Mouse (Mus musculus): ENCODE results near the gene Zfp106. TPM values are rescaled to one million over a fixed set of nuclear protein-coding genes. Genes with fewer than 3 reads are reported as not detected.

Gene Zfp106
- polyA plus RNA-seq, 1 experiment from 2014 or later: 40.0 TPM

DNA sequence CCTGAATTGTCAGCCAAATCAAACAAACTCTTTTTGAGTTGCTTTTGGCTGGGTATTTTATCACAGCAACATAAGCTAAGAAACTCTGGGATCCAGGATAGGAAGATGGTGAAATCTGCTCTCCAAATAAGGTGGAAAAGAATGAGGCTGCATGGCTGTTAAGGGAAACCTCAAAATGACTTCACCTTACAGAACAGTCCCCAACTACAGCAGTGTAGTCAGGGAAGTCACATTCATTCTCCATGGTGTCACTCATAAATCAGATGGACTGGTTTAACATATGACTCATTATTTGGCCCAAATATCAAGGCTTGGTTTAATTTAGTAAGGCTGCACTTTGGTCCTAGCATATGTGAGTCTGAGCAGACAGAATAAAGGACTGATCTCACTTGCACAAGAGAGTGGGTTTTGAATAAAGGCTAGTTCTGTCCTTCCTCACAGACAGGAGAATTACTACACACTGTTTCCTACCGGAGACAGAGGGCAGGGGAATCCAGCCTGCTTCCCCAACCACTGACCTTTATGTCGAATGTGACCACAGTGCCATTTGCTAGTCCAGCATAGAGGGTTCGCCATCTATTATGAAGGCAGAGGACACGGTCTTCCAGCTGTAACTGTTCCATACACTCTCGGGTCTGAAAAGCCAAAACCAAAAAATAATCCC, 45.0 kb downstream of the Zfp106 start:
- Histone ChIP-seq H3K4me2 (ENCODE audit: low read length) (no peak overlapping the region), H3K27ac (ENCODE audit: low read length) (no peak overlapping the region), H3K9me3 (ENCODE audit: control insufficient read depth, low read length) (no peaks in the 10 kb centered on the region), H3K4me3 (replicated peaks; ENCODE audit: low read length) (no peak overlapping the region), H3K27me3 (replicated peaks; ENCODE audit: control insufficient read depth, insufficient read depth, low read length) (no peaks in the 10 kb centered on the region), H3K4me1 (replicated peaks; ENCODE audit: control insufficient read depth, insufficient read depth, low read length) (no peaks in the 10 kb centered on the region), H3K36me3 (ENCODE audit: control insufficient read depth, insufficient read depth) (peaks cover 52% of the 10 kb centered on the region), H3K9ac (replicated peaks; ENCODE audit: low read depth, low read length) (no peak overlapping the region)
- no peak for ATAC-seq
- whole genome bisulfite sequencing: 93% methylated on average over 5 of the region's 5 CpGs

DNA sequence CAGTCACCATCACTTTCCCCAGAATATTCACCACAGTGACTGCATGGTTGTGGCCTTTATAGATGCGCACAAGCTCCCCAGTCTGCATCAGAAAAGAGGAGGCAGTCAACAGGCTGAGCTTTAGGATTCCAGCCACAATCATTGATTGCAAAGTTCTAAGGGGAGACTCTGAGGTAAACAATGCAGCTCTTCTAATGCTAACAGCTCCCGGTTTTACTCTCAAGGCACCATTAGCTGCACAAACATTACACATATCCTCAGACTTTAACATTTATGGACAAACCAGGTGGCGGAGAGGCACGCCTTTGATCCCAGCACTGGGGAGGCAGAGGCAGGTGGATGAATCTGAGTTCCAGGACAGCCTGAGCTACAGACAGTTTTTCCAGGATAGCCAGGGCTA, 49.5 kb downstream of the Zfp106 start:
- 99% methylated on average over 4 of the region's 4 CpGs for WGBS
- H3K27me3 ChIP-seq (replicated peaks; ENCODE audit: control insufficient read depth, insufficient read depth, low read length): no peaks in the 10 kb centered on the region

DNA sequence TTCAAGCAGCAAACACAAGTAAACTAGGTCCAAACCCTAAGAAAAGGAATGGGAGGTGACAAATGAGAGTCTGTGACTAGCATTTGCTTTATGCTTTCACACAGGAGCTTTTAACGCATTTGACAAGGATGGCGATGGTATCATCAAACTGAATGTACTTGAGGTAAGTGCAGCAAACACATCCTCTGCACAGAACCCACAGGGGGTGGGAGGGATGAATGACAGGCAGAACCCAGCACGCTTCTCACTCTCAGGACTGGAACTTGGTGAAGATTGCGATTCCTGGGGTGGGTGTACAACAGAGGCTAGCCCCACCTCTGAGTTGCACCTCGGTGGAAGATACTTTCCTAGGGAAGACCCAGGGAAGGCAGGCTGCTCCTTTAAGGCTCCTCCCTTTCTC, 59.7 kb downstream of the Zfp106 start:
- H3K4me1 ChIP-seq (replicated peaks; ENCODE audit: control insufficient read depth, insufficient read depth, low read length): no peaks in the 10 kb centered on the region
- 88% methylated on average over 5 of the region's 5 CpGs for WGBS

More for the DNA sequence above, 49.5 kb downstream of the Zfp106 start:
- H3K27ac ChIP-seq (ENCODE audit: low read length): no peak overlapping the region
- H3K9me3 ChIP-seq (ENCODE audit: control insufficient read depth, low read length): no peaks in the 10 kb centered on the region
- H3K36me3 ChIP-seq (ENCODE audit: control insufficient read depth, insufficient read depth): peaks cover 33% of the 10 kb centered on the region
- H3K4me2 ChIP-seq (ENCODE audit: low read length): no peak overlapping the region
- H3K4me3 ChIP-seq (replicated peaks; ENCODE audit: low read length): no peak overlapping the region
- ATAC-seq: no peak
- H3K4me1 ChIP-seq (replicated peaks; ENCODE audit: control insufficient read depth, insufficient read depth, low read length): no peaks in the 10 kb centered on the region
- H3K9ac ChIP-seq (replicated peaks; ENCODE audit: low read depth, low read length): no peak overlapping the region

DNA sequence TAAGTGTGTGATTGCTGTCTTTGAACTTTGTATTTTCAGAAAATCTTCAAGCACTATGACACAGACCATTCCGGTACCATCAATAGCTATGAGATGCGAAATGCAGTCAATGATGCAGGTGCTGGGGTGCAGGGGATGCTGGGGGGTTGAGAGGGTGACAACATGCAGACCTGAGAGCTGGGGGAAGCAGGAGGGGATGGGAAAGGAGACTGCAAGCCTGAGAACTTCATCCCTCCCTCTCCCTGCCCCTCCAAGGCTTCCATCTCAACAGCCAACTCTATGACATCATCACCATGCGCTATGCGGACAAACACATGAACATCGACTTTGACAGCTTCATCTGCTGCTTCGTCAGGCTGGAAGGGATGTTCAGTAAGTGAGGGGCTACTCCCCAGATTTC, 60.5 kb downstream of the Zfp106 start:
- no peak overlapping the region for H3K27ac ChIP-seq (ENCODE audit: low read length)
- H3K27me3 ChIP-seq (replicated peaks; ENCODE audit: control insufficient read depth, insufficient read depth, low read length): no peaks in the 10 kb centered on the region
- ATAC-seq: no peak
- WGBS: 87% methylated on average over 6 of the region's 6 CpGs
- H3K9me3 ChIP-seq (ENCODE audit: control insufficient read depth, low read length): 0 out of 2 replicates have a peak, but pooled peaks cover 4% of the 10 kb centered on the region
- no peak overlapping the region for H3K4me2 ChIP-seq (ENCODE audit: low read length)
- no peak overlapping the region for H3K4me3 ChIP-seq (replicated peaks; ENCODE audit: low read length)
- H3K4me1 ChIP-seq (replicated peaks; ENCODE audit: control insufficient read depth, insufficient read depth, low read length): no peaks in the 10 kb centered on the region
- peaks cover 11% of the 10 kb centered on the region for H3K36me3 ChIP-seq (ENCODE audit: control insufficient read depth, insufficient read depth)
- H3K9ac ChIP-seq (replicated peaks; ENCODE audit: low read depth, low read length): no peak overlapping the region

More for the DNA sequence above, 59.7 kb downstream of the Zfp106 start:
- Histone ChIP-seq H3K4me2 (ENCODE audit: low read length) (no peak overlapping the region), H3K36me3 (ENCODE audit: control insufficient read depth, insufficient read depth) (peaks cover 12% of the 10 kb centered on the region), H3K9ac (replicated peaks; ENCODE audit: low read depth, low read length) (no peak overlapping the region), H3K9me3 (ENCODE audit: control insufficient read depth, low read length) (0 out of 2 replicates have a peak, but pooled peaks cover 4% of the 10 kb centered on the region), H3K4me3 (replicated peaks; ENCODE audit: low read length) (no peak overlapping the region), H3K27ac (ENCODE audit: low read length) (no peak overlapping the region), H3K27me3 (replicated peaks; ENCODE audit: control insufficient read depth, insufficient read depth, low read length) (no peaks in the 10 kb centered on the region)
- ATAC-seq: no peak

DNA sequence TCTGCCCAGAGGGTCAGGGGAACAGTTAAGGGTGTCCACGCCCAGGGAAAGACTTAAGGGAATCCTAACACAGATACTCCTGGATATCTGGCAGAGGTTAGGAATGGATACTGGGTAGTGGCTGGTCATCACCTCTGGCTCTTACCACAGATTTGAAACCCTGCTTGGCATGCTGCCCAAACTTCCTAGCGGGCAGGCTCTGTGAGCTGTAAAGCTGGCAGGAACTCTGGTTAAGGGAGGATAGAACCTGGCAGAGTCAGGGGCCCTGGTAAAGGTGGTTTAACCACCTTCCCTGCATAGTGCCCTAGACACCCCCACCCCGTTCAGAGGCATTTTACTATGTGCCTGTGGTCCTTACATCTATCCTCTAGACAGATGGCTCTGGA, 61.0 kb downstream of the Zfp106 start:
- Histone ChIP-seq H3K9me3 (ENCODE audit: control insufficient read depth, low read length) (0 out of 2 replicates have a peak, but pooled peaks cover 4% of the 10 kb centered on the region), H3K27me3 (replicated peaks; ENCODE audit: control insufficient read depth, insufficient read depth, low read length) (no peaks in the 10 kb centered on the region), H3K4me1 (replicated peaks; ENCODE audit: control insufficient read depth, insufficient read depth, low read length) (no peaks in the 10 kb centered on the region), H3K4me2 (ENCODE audit: low read length) (no peak overlapping the region), H3K9ac (replicated peaks; ENCODE audit: low read depth, low read length) (no peak overlapping the region), H3K27ac (ENCODE audit: low read length) (no peak overlapping the region), H3K4me3 (replicated peaks; ENCODE audit: low read length) (no peak overlapping the region), H3K36me3 (ENCODE audit: control insufficient read depth, insufficient read depth) (peaks cover 11% of the 10 kb centered on the region)
- WGBS: 64% methylated on average over 3 of the region's 3 CpGs
- no peak for ATAC-seq

DNA sequence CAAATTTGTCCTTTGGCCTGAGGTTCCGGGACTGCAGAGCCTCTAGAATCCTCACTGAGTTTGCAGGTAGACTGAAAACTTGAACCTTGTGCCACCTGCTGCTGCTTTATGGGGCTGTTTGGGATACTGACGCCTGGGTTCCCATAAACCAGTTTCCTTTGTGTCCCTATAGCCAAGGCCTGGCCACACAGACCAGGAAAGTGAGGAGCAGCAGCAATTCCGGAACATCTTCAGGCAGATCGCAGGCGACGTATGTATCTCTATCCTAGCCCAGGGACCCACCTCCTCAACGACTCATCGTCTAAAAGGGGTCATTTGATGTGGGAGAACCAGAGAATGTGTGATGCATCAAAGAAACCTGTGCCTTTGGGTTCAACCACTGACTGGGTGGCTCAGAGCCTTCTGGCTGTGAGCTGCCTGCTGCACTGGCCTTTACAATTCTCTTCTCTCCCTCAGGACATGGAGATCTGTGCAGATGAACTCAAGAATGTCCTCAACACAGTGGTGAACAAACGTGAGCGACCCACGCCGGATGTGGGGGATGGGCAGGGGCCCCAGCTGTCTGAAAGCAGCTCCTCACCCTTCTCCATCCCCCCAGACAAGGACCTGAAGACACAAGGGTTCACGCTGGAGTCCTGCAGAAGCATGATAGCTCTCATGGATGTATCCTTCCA, 61.6 kb downstream of the Zfp106 start:
- no peak overlapping the region for H3K9ac ChIP-seq (replicated peaks; ENCODE audit: low read depth, low read length)

DNA sequence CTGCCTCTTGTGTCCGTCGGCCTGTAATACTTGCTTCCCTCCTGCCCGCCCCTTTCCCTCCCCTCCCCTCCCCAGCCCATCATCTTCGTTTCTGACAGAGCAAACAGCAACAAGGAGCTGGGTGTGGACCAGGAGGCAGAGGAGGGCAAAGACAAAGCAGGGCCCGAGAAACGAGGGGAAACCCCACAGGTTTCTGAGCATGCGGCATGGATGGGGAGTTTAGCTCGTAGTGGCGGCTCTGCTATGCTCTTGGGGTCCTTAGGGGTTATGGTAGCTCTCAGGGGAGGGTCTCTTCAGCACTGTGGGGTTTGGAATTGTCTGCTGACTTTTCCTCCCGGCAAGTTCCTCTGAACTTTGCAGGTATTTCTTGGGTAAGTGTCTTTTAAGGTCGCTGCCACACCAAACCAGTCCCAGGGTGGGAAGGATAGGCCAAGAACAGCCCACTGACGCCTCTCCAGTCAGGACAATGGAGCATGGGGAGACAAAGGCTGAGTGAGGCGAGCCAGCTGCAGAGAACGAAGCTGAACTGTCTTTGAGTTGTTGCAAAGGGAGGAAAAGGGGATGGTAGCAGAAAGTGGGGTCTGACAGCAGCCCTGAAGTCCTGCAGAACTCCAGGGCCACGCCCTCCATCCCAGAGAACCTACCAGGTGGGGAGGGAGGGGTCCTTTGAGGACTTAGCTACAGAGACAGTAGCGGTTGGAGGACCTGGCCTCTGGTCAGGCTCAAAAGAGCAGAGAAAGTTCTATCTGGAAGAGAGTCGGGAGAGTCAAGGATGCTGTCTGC, 62.3 kb downstream of the Zfp106 start:
- ATAC-seq: no peak
- H3K4me1 ChIP-seq (replicated peaks; ENCODE audit: control insufficient read depth, insufficient read depth, low read length): 0 out of 2 replicates have a peak, but pooled peaks cover 2% of the 10 kb centered on the region
- 0 out of 2 replicates have a peak, but pooled peaks cover 4% of the 10 kb centered on the region for H3K9me3 ChIP-seq (ENCODE audit: control insufficient read depth, low read length)
- no peak overlapping the region for H3K4me3 ChIP-seq (replicated peaks; ENCODE audit: low read length)
- H3K27ac ChIP-seq (ENCODE audit: low read length): no peak overlapping the region
- peaks cover 11% of the 10 kb centered on the region for H3K36me3 ChIP-seq (ENCODE audit: control insufficient read depth, insufficient read depth)
- H3K27me3 ChIP-seq (replicated peaks; ENCODE audit: control insufficient read depth, insufficient read depth, low read length): no peaks in the 10 kb centered on the region
- 37% methylated on average over 17 of the region's 17 CpGs for WGBS
- no peak overlapping the region for H3K4me2 ChIP-seq (ENCODE audit: low read length)
- no peak overlapping the region for H3K9ac ChIP-seq (replicated peaks; ENCODE audit: low read depth, low read length)

More for the DNA sequence above, 61.6 kb downstream of the Zfp106 start:
- Histone ChIP-seq H3K4me2 (ENCODE audit: low read length) (no peak overlapping the region), H3K4me3 (replicated peaks; ENCODE audit: low read length) (no peak overlapping the region), H3K27ac (ENCODE audit: low read length) (no peak overlapping the region), H3K36me3 (ENCODE audit: control insufficient read depth, insufficient read depth) (peaks cover 11% of the 10 kb centered on the region), H3K9me3 (ENCODE audit: control insufficient read depth, low read length) (0 out of 2 replicates have a peak, but pooled peaks cover 4% of the 10 kb centered on the region), H3K27me3 (replicated peaks; ENCODE audit: control insufficient read depth, insufficient read depth, low read length) (no peaks in the 10 kb centered on the region), H3K4me1 (replicated peaks; ENCODE audit: control insufficient read depth, insufficient read depth, low read length) (no peaks in the 10 kb centered on the region)
- no peak for ATAC-seq
- 76% methylated on average over 13 of the region's 13 CpGs for WGBS

DNA sequence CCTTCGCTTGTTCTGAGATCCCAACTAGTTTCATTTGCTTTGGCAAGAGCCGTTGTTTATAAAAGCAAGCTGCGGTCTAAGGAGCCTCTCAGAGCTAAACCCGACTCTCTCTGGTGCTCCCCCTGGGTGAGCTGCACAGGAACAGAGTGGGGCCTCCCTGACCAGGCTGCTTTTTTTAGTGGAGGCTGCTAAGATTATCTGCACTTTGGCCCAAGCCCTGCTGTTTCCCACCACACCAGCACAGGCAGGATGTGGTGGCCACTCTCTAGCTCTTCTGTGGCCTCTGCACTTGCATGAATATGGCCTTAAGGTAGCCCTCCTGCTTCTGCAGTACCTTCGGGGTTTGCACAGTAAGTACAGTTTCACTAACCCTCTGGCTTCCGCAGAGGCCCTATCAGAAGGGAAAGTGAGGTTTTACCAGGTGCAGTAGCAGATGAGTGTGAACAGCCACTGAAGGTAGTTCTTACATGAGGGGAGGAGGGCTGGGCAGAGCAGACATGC, 63.6 kb downstream of the Zfp106 start:
- Histone ChIP-seq H3K27ac (ENCODE audit: low read length) (no peak overlapping the region), H3K4me3 (replicated peaks; ENCODE audit: low read length) (no peak overlapping the region), H3K4me2 (ENCODE audit: low read length) (no peak overlapping the region), H3K4me1 (replicated peaks; ENCODE audit: control insufficient read depth, insufficient read depth, low read length) (0 out of 2 replicates have a peak, but pooled peaks cover 2% of the 10 kb centered on the region), H3K9me3 (ENCODE audit: control insufficient read depth, low read length) (no peaks in the 10 kb centered on the region), H3K9ac (replicated peaks; ENCODE audit: low read depth, low read length) (no peak overlapping the region), H3K36me3 (ENCODE audit: control insufficient read depth, insufficient read depth) (0 out of 2 replicates have a peak, but pooled peaks cover 3% of the 10 kb centered on the region), H3K27me3 (replicated peaks; ENCODE audit: control insufficient read depth, insufficient read depth, low read length) (no peaks in the 10 kb centered on the region)
- 82% methylated on average over 6 of the region's 6 CpGs for WGBS
- ATAC-seq: no peak

DNA sequence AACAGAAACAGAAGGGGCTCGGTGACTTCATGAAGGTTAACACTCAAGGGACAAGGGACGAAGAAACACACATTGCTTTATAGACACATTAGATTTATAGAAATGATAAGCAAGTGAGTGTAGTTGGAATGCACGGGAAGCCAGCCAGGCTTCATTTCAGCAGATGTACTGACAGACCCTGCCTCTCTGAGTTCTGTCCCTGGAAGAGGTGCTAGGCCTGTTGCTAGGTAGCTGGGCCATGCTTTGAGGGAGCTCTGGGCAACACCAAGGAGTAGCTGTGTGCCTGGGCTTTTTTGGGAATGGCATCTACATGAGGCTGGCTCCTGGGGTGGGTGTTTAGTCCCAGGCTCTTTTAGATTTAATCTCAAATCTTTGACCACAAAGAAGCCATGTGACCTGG, 67.1 kb downstream of the Zfp106 start:
- no peak overlapping the region for H3K27ac ChIP-seq (ENCODE audit: low read length)
- 77% methylated on average over 3 of the region's 3 CpGs for WGBS
- ATAC-seq: no peak; the same call in 1 of the 2 replicates

More for the DNA sequence above, 67.1 kb downstream of the Zfp106 start:
- Histone ChIP-seq H3K4me3 (replicated peaks; ENCODE audit: low read length) (no peak overlapping the region), H3K9ac (replicated peaks; ENCODE audit: low read depth, low read length) (no peak overlapping the region), H3K9me3 (ENCODE audit: control insufficient read depth, low read length) (no peaks in the 10 kb centered on the region), H3K4me1 (replicated peaks; ENCODE audit: control insufficient read depth, insufficient read depth, low read length) (0 out of 2 replicates have a peak, but pooled peaks cover 2% of the 10 kb centered on the region), H3K36me3 (ENCODE audit: control insufficient read depth, insufficient read depth) (no peaks in the 10 kb centered on the region), H3K4me2 (ENCODE audit: low read length) (no peak overlapping the region), H3K27me3 (replicated peaks; ENCODE audit: control insufficient read depth, insufficient read depth, low read length) (no peaks in the 10 kb centered on the region)

Data from forebrain, embryonic 16.5 days (tissue).